Comparison of ENCODE assay signal across 21 mouse cellular contexts in genomic region chr10:84604335-84604734, GRCm38 (mm10). TPM values are rescaled to one million over a fixed set of nuclear protein-coding genes. Genes with fewer than 3 reads are reported as not detected.
A peak's percentile ranks its signal among the peaks of the same experiment; 100 is the strongest.
DNase-seq lines count a peak whose midpoint lies in the region; ATAC-seq lines count a peak whose summit lies in the region.
"Had no signal": no experiment of that assay in that cellular context is flagged by ENCODE, and none has a peak within 500 bp of the region (broad histone marks: within the 10 kb centered on the region; RNA-seq: fewer than 3 reads in every experiment).

No protein-coding gene starts in this region.

- peak; percentile 52; the same call in 1 of the 2 replicates for ATAC-seq in common myeloid progenitor, adult 5-6 weeks (replicated peaks; ENCODE audit: low read depth, poor library complexity, severe bottlenecking)
- ATAC-seq in megakaryocyte-erythroid progenitor cell, adult 5-6 weeks (replicated peaks; ENCODE audit: low FRiP score, low TSS enrichment, poor library complexity, severe bottlenecking) = peak; percentile 69
- ATAC-seq: activated CD4-positive, CD25-positive, alpha-beta regulatory T cell, adult 4 months; CD4-positive, CD25-positive, alpha-beta regulatory T cell, adult 4 months; forebrain, embryonic 13.5 days; forebrain, embryonic 15.5 days; forebrain, postnatal 0 days; Patski had no signal

- intact Hi-C loops in heart, postnatal 10 days (cut with DNase I) = no loop called here

- DNase-seq in heart, adult 11 months = peak; percentile 63
- DNase-seq in heart, postnatal 10 days = no peak
- DNase-seq in embryo, embryonic 10.5 days (ENCODE audit: low spot score) = no peak
- DNase-seq in adrenal gland, adult (ENCODE audit: inconsistent age in 2 of 2, low spot score in 1 of 2) = no peak
- DNase-seq: adrenal gland, adult 2 months; adrenal gland, postnatal 10 days; adrenal gland, postnatal 25 days; B cell, adult 2 months; cerebellum, adult 11 months; cerebellum, adult 18-20 months; cerebellum, adult 9-10 months; cerebellum, postnatal 10 days; cerebellum, postnatal 25 days; forebrain, postnatal 0 days had no signal

RNA-seq across cellular contexts. Expression of gene Polr3b, which starts 17.8 kb away (rescaled TPM):
- total RNA-seq in heart, postnatal 10 days (2021) = 10 to 100 TPM; 11.0 to 12.7 TPM
- 41.5 and 45.5 TPM in 2 replicates for total RNA-seq in common myeloid progenitor, adult 5-6 weeks (2017)
- total RNA-seq in megakaryocyte-erythroid progenitor cell, adult 5-6 weeks (2014; fragmentation: Nextera tagmentation) = 34.2 and 36.6 TPM in 2 replicates
- 63.5 and 82.4 TPM in 2 replicates for total RNA-seq in megakaryocyte-erythroid progenitor cell, adult 5-6 weeks (2017)

RNA-seq across cellular contexts. Expression of gene Tcp11l2, which starts 27.9 kb away (rescaled TPM):
- 10 to 100 TPM; 74.1 to 78.3 TPM for total RNA-seq in heart, postnatal 10 days (2021)
- total RNA-seq in common myeloid progenitor, adult 5-6 weeks (2017) = 11.2 and 21.0 TPM in 2 replicates
- 7.1 and 10.1 TPM in 2 replicates for total RNA-seq in megakaryocyte-erythroid progenitor cell, adult 5-6 weeks (2014; fragmentation: Nextera tagmentation)
- 10.4 and 13.7 TPM in 2 replicates for total RNA-seq in megakaryocyte-erythroid progenitor cell, adult 5-6 weeks (2017)
